Mouse (Mus musculus): ENCODE results near the gene Ldhc. TPM values are rescaled to one million over a fixed set of nuclear protein-coding genes. Genes with fewer than 3 reads are reported as not detected.

Gene Ldhc
- polyA plus RNA-seq, 1 experiment: not detected

- WGBS: 68% methylated on average over 4 of the region's 4 CpGs
- Histone ChIP-seq H3K4me3 (ENCODE audit: insufficient read depth, low read depth, low read length) (no peak overlapping the region), H3K27ac (ENCODE audit: insufficient read depth, low read depth, low read length) (no peak overlapping the region), H3K4me1 (ENCODE audit: control insufficient read depth, insufficient read depth, low read length) (peaks cover 17% of the 10 kb centered on the region)
- TF ChIP-seq CTCF (IDR thresholded peaks at IDR 0.05; ENCODE audit: insufficient read depth, low read depth, low read length): no peak
- no peak for TF ChIP-seq POLR2A (IDR thresholded peaks at IDR 0.05; ENCODE audit: insufficient read depth, low read depth, low read length)
Measured at GRCm38 (mm10) chr7:46840326-46840725, 20.7 kb upstream of the Ldhc start.

- 64% methylated on average over 6 of the region's 6 CpGs for WGBS
- Histone ChIP-seq H3K4me3 (ENCODE audit: insufficient read depth, low read depth, low read length) (no peak within 1 kb of the TSS), H3K4me1 (ENCODE audit: control insufficient read depth, insufficient read depth, low read length) (peaks cover 18% of the 10 kb centered on the region), H3K27ac (ENCODE audit: insufficient read depth, low read depth, low read length) (no peak within 1 kb of the TSS)
- TF ChIP-seq POLR2A (IDR thresholded peaks at IDR 0.05; ENCODE audit: insufficient read depth, low read depth, low read length): no peak
- no peak for TF ChIP-seq CTCF (IDR thresholded peaks at IDR 0.05; ENCODE audit: insufficient read depth, low read depth, low read length)
Measured at GRCm38 (mm10) chr7:46840787-46841525, 20.0 kb upstream of the Ldhc start, which contains the start of gene Ldha. Gene Ldha (plus strand): TSS chr7:46841475.

- TF ChIP-seq POLR2A (IDR thresholded peaks at IDR 0.05; ENCODE audit: insufficient read depth, low read depth, low read length) (no peak), CTCF (IDR thresholded peaks at IDR 0.05; ENCODE audit: insufficient read depth, low read depth, low read length) (no peak)
- Histone ChIP-seq H3K27ac (ENCODE audit: insufficient read depth, low read depth, low read length) (no peak overlapping the region), H3K4me1 (ENCODE audit: control insufficient read depth, insufficient read depth, low read length) (peaks cover 27% of the 10 kb centered on the region), H3K4me3 (ENCODE audit: insufficient read depth, low read depth, low read length) (no peak overlapping the region)
- WGBS: 38% methylated on average over 5 of the region's 5 CpGs
Measured at GRCm38 (mm10) chr7:46842278-46842677, 18.7 kb upstream of the Ldhc start.

GRCm38 (mm10) chr7:46843576-46843975 lies 17.4 kb upstream of the Ldhc start:
- H3K4me1 ChIP-seq (ENCODE audit: control insufficient read depth, insufficient read depth, low read length): peaks cover 20% of the 10 kb centered on the region
- no peak overlapping the region for H3K4me3 ChIP-seq (ENCODE audit: insufficient read depth, low read depth, low read length)
- H3K27ac ChIP-seq (ENCODE audit: insufficient read depth, low read depth, low read length): no peak overlapping the region
- TF ChIP-seq CTCF (IDR thresholded peaks at IDR 0.05; ENCODE audit: insufficient read depth, low read depth, low read length) (no peak), POLR2A (IDR thresholded peaks at IDR 0.05; ENCODE audit: insufficient read depth, low read depth, low read length) (no peak)
- WGBS: 96% methylated on average over 4 of the region's 4 CpGs

GRCm38 (mm10) chr7:46845211-46845977 lies 15.6 kb upstream of the Ldhc start:
- WGBS: 2% methylated on average over 51 of the region's 51 CpGs
- TF ChIP-seq CTCF (IDR thresholded peaks at IDR 0.05; ENCODE audit: insufficient read depth, low read depth, low read length) (no peak), POLR2A (IDR thresholded peaks at IDR 0.05; ENCODE audit: insufficient read depth, low read depth, low read length) (peak; percentile 95)
- peak overlapping the region; percentile 82 for H3K27ac ChIP-seq (ENCODE audit: insufficient read depth, low read depth, low read length)
- H3K4me1 ChIP-seq (ENCODE audit: control insufficient read depth, insufficient read depth, low read length): peaks cover 12% of the 10 kb centered on the region
- H3K4me3 ChIP-seq (ENCODE audit: insufficient read depth, low read depth, low read length): peak overlapping the region; percentile 81

GRCm38 (mm10) chr7:46845978-46846485 lies 15.0 kb upstream of the Ldhc start:
- Histone ChIP-seq H3K4me1 (ENCODE audit: control insufficient read depth, insufficient read depth, low read length) (peaks cover 12% of the 10 kb centered on the region), H3K4me3 (ENCODE audit: insufficient read depth, low read depth, low read length) (peak overlapping the region; percentile 81), H3K27ac (ENCODE audit: insufficient read depth, low read depth, low read length) (peak overlapping the region; percentile 82)
- TF ChIP-seq POLR2A (IDR thresholded peaks at IDR 0.05; ENCODE audit: insufficient read depth, low read depth, low read length): no peak; the same call in 1 of the 2 replicates
- no peak for TF ChIP-seq CTCF (IDR thresholded peaks at IDR 0.05; ENCODE audit: insufficient read depth, low read depth, low read length)
- WGBS: under 1% methylated on average over 36 of the region's 36 CpGs

GRCm38 (mm10) chr7:46846486-46847244 lies 14.3 kb upstream of the Ldhc start:
- Histone ChIP-seq H3K27ac (ENCODE audit: insufficient read depth, low read depth, low read length) (peak overlapping the region; percentile 82), H3K4me1 (ENCODE audit: control insufficient read depth, insufficient read depth, low read length) (peaks cover 12% of the 10 kb centered on the region), H3K4me3 (ENCODE audit: insufficient read depth, low read depth, low read length) (peak overlapping the region; percentile 81)
- TF ChIP-seq CTCF (IDR thresholded peaks at IDR 0.05; ENCODE audit: insufficient read depth, low read depth, low read length) (no peak), POLR2A (IDR thresholded peaks at IDR 0.05; ENCODE audit: insufficient read depth, low read depth, low read length) (no peak)
- 2% methylated on average over 28 of the region's 28 CpGs for WGBS

- no peak overlapping the region for H3K4me3 ChIP-seq (ENCODE audit: insufficient read depth, low read depth, low read length)
- WGBS: 85% methylated on average over 5 of the region's 5 CpGs
- peaks cover 12% of the 10 kb centered on the region for H3K4me1 ChIP-seq (ENCODE audit: control insufficient read depth, insufficient read depth, low read length)
- no peak overlapping the region for H3K27ac ChIP-seq (ENCODE audit: insufficient read depth, low read depth, low read length)
- no peak for TF ChIP-seq CTCF (IDR thresholded peaks at IDR 0.05; ENCODE audit: insufficient read depth, low read depth, low read length)
- TF ChIP-seq POLR2A (IDR thresholded peaks at IDR 0.05; ENCODE audit: insufficient read depth, low read depth, low read length): no peak
Measured at GRCm38 (mm10) chr7:46849287-46849686, 11.7 kb upstream of the Ldhc start.

All from olfactory bulb, adult 2 months (tissue).